Mouse (Mus musculus): Measurements from ENCODE around the gene Vwce. TPM values are rescaled to one million over a fixed set of nuclear protein-coding genes. Genes with fewer than 3 reads are reported as not detected.

Vwce gene
- 0.27 and 0.91 TPM in 2 replicates for polyA plus RNA-seq (2015; fragmentation: Nextera tagmentation; extraction: Ambion mirVana)

GRCm38 (mm10) chr19:10634106-10634871 is at the start of gene Vwce:
Gene Vwce (plus strand): TSS chr19:10634213.
- WGBS = 2% methylated on average over 30 of the region's 32 CpGs
- Histone ChIP-seq H3K4me1 (peaks cover 16% of the 10 kb centered on the region), H3K4me3 (peak within 1 kb of the TSS; percentile 42), H3K36me3 (ENCODE audit: poor library complexity, severe bottlenecking) (peaks cover 20% of the 10 kb centered on the region), H3K4me2 (peak within 1 kb of the TSS; percentile 91), H3K27ac (no peak within 1 kb of the TSS), H3K27me3 (peaks cover 12% of the 10 kb centered on the region), H3K9ac (peak within 1 kb of the TSS; percentile 62), H3K9me3 (replicated peaks) (no peaks in the 10 kb centered on the region)
- ATAC-seq = peak; percentile 67

- Histone ChIP-seq H3K9ac (no peak overlapping the region), H3K27me3 (no peaks in the 10 kb centered on the region), H3K4me2 (no peak overlapping the region), H3K27ac (no peak overlapping the region), H3K4me1 (peaks cover 6% of the 10 kb centered on the region; the same call in 1 of the 2 replicates), H3K4me3 (no peak overlapping the region), H3K9me3 (replicated peaks) (no peaks in the 10 kb centered on the region), H3K36me3 (ENCODE audit: poor library complexity, severe bottlenecking) (peaks cover 22% of the 10 kb centered on the region)
- 91% methylated on average over 8 of the region's 8 CpGs for WGBS
- ATAC-seq = no peak
Measured at GRCm38 (mm10) chr19:10585112-10585511, 48.9 kb upstream of the Vwce start.

GRCm38 (mm10) chr19:10587231-10587630 is 46.8 kb upstream of the Vwce start:
- H3K4me1 ChIP-seq = peaks cover 6% of the 10 kb centered on the region; the same call in 1 of the 2 replicates
- no peak overlapping the region for H3K4me3 ChIP-seq
- no peaks in the 10 kb centered on the region for H3K27me3 ChIP-seq
- H3K9ac ChIP-seq = no peak overlapping the region
- 80% methylated on average over 8 of the region's 8 CpGs for WGBS
- no peak overlapping the region for H3K27ac ChIP-seq
- peaks cover 27% of the 10 kb centered on the region for H3K36me3 ChIP-seq (ENCODE audit: poor library complexity, severe bottlenecking)
- H3K9me3 ChIP-seq (replicated peaks) = no peaks in the 10 kb centered on the region
- no peak for ATAC-seq
- H3K4me2 ChIP-seq = no peak overlapping the region

- 69% methylated on average over 5 of the region's 5 CpGs for WGBS
Measured at GRCm38 (mm10) chr19:10589127-10589857, 44.7 kb upstream of the Vwce start.

GRCm38 (mm10) chr19:10590301-10590700 is 43.7 kb upstream of the Vwce start:
- 73% methylated on average over 3 of the region's 3 CpGs for WGBS
- H3K36me3 ChIP-seq (ENCODE audit: poor library complexity, severe bottlenecking) = peaks cover 49% of the 10 kb centered on the region

More at GRCm38 (mm10) chr19:10589127-10589857, 44.7 kb upstream of the Vwce start:
- H3K9ac ChIP-seq = no peak overlapping the region
- no peaks in the 10 kb centered on the region for H3K27me3 ChIP-seq
- H3K27ac ChIP-seq = no peak overlapping the region
- no peak for ATAC-seq
- H3K4me2 ChIP-seq = no peak overlapping the region
- H3K4me3 ChIP-seq = no peak overlapping the region
- no peaks in the 10 kb centered on the region for H3K9me3 ChIP-seq (replicated peaks)
- peaks cover 43% of the 10 kb centered on the region for H3K36me3 ChIP-seq (ENCODE audit: poor library complexity, severe bottlenecking)
- H3K4me1 ChIP-seq = peaks cover 3% of the 10 kb centered on the region; the same call in 1 of the 2 replicates

GRCm38 (mm10) chr19:10591659-10592377 is 42.2 kb upstream of the Vwce start:
- no peaks in the 10 kb centered on the region for H3K9me3 ChIP-seq (replicated peaks)
- H3K4me3 ChIP-seq = no peak overlapping the region
- H3K36me3 ChIP-seq (ENCODE audit: poor library complexity, severe bottlenecking) = peaks cover 64% of the 10 kb centered on the region
- no peak overlapping the region for H3K9ac ChIP-seq
- no peaks in the 10 kb centered on the region for H3K27me3 ChIP-seq
- no peak for ATAC-seq
- H3K27ac ChIP-seq = no peak overlapping the region
- WGBS = 93% methylated on average over 6 of the region's 6 CpGs
- H3K4me1 ChIP-seq = peaks cover 3% of the 10 kb centered on the region; the same call in 1 of the 2 replicates
- no peak overlapping the region for H3K4me2 ChIP-seq

More at GRCm38 (mm10) chr19:10590301-10590700, 43.7 kb upstream of the Vwce start:
- Histone ChIP-seq H3K9ac (no peak overlapping the region), H3K4me1 (peaks cover 3% of the 10 kb centered on the region; the same call in 1 of the 2 replicates), H3K9me3 (replicated peaks) (no peaks in the 10 kb centered on the region), H3K4me3 (no peak overlapping the region), H3K4me2 (no peak overlapping the region), H3K27ac (no peak overlapping the region), H3K27me3 (no peaks in the 10 kb centered on the region)
- ATAC-seq = no peak

GRCm38 (mm10) chr19:10598188-10598587 is 35.8 kb upstream of the Vwce start:
- H3K27ac ChIP-seq = no peak overlapping the region
- H3K36me3 ChIP-seq (ENCODE audit: poor library complexity, severe bottlenecking) = peaks cover 69% of the 10 kb centered on the region

GRCm38 (mm10) chr19:10599648-10600047 is 34.4 kb upstream of the Vwce start:
- no peaks in the 10 kb centered on the region for H3K27me3 ChIP-seq
- H3K9ac ChIP-seq = no peak overlapping the region
- ATAC-seq = no peak
- H3K4me1 ChIP-seq = peaks cover 23% of the 10 kb centered on the region
- H3K4me3 ChIP-seq = no peak overlapping the region
- H3K27ac ChIP-seq = no peak overlapping the region
- WGBS = 92% methylated on average over 2 of the region's 2 CpGs
- H3K4me2 ChIP-seq = no peak overlapping the region
- no peaks in the 10 kb centered on the region for H3K9me3 ChIP-seq (replicated peaks)
- peaks cover 54% of the 10 kb centered on the region for H3K36me3 ChIP-seq (ENCODE audit: poor library complexity, severe bottlenecking)

More at GRCm38 (mm10) chr19:10598188-10598587, 35.8 kb upstream of the Vwce start:
- H3K4me3 ChIP-seq = no peak overlapping the region
- H3K27me3 ChIP-seq = no peaks in the 10 kb centered on the region
- no peaks in the 10 kb centered on the region for H3K9me3 ChIP-seq (replicated peaks)
- H3K4me2 ChIP-seq = no peak overlapping the region
- no peak overlapping the region for H3K9ac ChIP-seq
- ATAC-seq = no peak
- WGBS = 40% methylated on average over 3 of the region's 3 CpGs
- H3K4me1 ChIP-seq = peaks cover 9% of the 10 kb centered on the region

GRCm38 (mm10) chr19:10602247-10602769 is 31.7 kb upstream of the Vwce start:
- peak overlapping the region; percentile 79 for H3K9ac ChIP-seq
- WGBS = 3% methylated on average over 6 of the region's 6 CpGs
- no peaks in the 10 kb centered on the region for H3K27me3 ChIP-seq

GRCm38 (mm10) chr19:10602787-10603186 is 31.2 kb upstream of the Vwce start:
- H3K9me3 ChIP-seq (replicated peaks) = no peaks in the 10 kb centered on the region
- peak; percentile 75 for ATAC-seq
- peak overlapping the region; percentile 79 for H3K9ac ChIP-seq
- peaks cover 33% of the 10 kb centered on the region for H3K36me3 ChIP-seq (ENCODE audit: poor library complexity, severe bottlenecking)
- peak overlapping the region; percentile 63 for H3K4me2 ChIP-seq
- WGBS = under 1% methylated on average over 9 of the region's 9 CpGs
- peak overlapping the region; percentile 35 for H3K4me3 ChIP-seq
- H3K27me3 ChIP-seq = no peaks in the 10 kb centered on the region
- H3K4me1 ChIP-seq = peaks cover 41% of the 10 kb centered on the region
- peak overlapping the region; percentile 97 for H3K27ac ChIP-seq

More at GRCm38 (mm10) chr19:10602247-10602769, 31.7 kb upstream of the Vwce start:
- peaks cover 29% of the 10 kb centered on the region for H3K36me3 ChIP-seq (ENCODE audit: poor library complexity, severe bottlenecking)
- peak; percentile 31; the same call in 1 of the 2 replicates for ATAC-seq
- H3K9me3 ChIP-seq (replicated peaks) = no peaks in the 10 kb centered on the region
- H3K4me1 ChIP-seq = peaks cover 36% of the 10 kb centered on the region
- H3K4me3 ChIP-seq = peak overlapping the region; percentile 35
- H3K4me2 ChIP-seq = peak overlapping the region; percentile 63
- peak overlapping the region; percentile 97 for H3K27ac ChIP-seq

All from forebrain, embryonic 13.5 days (tissue).